Mouse (Mus musculus): ENCODE results near the gene Phf10. TPM values are rescaled to one million over a fixed set of nuclear protein-coding genes. Genes with fewer than 3 reads are reported as not detected.

Phf10 gene
- polyA plus RNA-seq (2014; fragmentation: Illumina TruSeq; extraction: RNeasy Lipid Tissue Mini Kit (QIAGEN cat#74804); ENCODE audit: low read depth, low replicate concordance): 49.5 TPM

DNA sequence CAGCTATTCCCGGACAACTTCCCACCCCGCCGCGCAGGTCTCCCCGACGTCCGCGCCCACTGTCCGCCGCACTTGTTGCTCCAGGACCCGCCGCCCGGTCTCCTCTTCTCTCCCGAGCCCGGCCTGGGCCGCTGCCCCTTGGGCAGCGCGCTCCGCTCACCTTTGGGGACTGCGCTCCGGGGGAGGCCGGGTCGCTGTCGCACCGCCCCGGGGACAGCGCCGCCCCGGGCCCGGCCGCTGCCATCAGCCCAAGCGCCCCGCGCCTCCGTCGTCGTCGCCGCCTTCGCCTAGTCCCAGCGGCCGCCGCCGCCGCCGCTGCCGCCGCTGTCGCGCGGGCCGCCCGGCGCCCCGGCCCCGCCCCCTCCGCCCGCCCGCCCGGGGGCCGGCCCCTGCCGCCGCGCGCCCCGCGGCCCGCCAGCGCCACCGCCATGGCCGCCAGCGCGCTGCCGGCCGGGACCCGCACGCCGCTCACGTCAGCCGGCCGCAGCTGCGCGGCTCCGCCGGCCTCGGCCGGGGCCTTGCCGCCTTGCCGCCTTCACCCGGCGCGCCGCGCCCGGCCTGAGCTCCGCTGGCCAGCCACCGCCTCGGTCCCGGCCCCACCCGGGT, at the start of gene Phf10:
Gene Phf10, minus strand, starts transcription at position 323 of the 606 bp plus-strand sequence.

DNA sequence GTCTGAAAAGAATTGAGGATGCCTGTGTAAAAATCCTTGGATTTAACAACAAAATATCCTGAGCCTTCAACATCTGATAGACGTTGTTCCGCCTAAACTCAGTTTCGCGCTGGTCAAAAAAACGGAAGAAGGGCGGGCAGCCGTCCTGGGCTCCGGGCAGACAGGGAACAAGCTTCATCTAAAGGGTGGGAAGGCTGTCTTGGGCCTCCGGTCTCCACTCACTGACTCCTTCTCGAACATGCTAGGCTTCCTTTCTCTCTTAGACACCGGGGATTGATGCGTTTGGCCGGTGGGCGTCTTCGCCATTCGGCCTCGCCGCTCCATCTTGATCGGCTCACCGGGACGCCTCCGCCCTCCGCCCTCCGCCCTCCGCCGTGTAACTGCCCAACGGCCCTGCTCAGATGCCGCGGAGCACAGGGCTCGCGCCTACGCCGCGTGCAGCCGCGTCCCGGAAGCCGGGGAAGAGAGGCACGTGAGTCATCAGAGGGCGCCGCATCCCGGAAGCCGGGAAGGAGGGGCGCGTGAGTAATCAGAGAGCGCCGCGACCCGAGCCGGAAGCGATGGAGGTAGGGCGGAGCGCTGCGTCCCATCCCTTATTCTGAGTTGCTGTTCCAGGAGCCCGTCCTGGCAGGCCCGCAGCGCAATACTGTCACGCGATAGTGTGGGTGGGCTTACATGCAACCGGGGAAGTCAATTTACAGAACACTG, 48.8 kb upstream of the Phf10 start, which contains the start of gene Gm3435:
Gene Gm3435, plus strand, starts transcription at position 471 of the 708 bp plus-strand sequence.

DNA sequence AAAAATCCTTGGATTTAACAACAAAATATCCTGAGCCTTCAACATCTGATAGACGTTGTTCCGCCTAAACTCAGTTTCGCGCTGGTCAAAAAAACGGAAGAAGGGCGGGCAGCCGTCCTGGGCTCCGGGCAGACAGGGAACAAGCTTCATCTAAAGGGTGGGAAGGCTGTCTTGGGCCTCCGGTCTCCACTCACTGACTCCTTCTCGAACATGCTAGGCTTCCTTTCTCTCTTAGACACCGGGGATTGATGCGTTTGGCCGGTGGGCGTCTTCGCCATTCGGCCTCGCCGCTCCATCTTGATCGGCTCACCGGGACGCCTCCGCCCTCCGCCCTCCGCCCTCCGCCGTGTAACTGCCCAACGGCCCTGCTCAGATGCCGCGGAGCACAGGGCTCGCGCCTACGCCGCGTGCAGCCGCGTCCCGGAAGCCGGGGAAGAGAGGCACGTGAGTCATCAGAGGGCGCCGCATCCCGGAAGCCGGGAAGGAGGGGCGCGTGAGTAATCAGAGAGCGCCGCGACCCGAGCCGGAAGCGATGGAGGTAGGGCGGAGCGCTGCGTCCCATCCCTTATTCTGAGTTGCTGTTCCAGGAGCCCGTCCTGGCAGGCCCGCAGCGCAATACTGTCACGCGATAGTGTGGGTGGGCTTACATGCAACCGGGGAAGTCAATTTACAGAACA, 17.4 kb upstream of the Phf10 start, which contains the start of the genes 9030025P20Rik and Gm3417:
Gene 9030025P20Rik, plus strand, starts transcription at position 107 of the 677 bp plus-strand sequence.
Gene Gm3417, minus strand, starts transcription at position 429 of the 677 bp plus-strand sequence.

DNA sequence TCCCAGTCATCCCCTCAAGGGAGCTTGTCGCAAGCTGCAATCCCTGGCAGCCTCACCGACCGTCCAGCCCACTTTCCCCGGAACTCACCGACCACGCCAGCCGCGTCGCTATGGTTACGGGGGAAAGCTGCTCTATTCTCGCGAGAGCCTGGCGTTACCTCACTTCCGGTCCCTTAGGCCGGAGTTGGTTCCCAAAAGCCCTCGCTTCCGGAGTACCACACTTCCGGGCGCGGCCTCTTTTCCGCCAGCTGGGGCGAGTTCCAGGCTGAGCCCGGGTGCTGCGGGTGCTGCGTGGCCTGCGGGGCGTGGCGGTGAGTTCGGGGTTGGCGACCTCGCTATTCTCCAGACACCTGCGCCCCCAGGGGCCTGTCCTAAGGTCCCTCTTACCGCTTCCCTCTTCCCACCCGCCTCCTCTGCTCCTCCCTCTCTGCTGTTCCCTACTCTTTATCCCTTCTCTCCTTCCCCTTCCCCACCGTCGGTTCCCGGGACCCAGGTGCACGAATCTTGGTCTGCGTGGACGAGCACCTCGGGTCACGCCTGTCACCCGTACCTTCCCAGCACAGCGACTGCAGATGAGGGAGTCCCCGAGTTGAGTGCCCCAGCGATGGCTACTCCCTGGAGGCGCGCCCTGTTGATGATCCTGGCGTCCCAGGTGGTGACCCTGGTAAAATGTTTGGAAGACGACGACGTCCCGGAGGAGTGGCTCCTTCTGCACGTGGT, 17.9 kb downstream of the Phf10 start, which contains the start of the genes Wdr27 and 1600012H06Rik:
Gene Wdr27, minus strand, starts transcription at position 150 of the 720 bp plus-strand sequence.
Gene 1600012H06Rik, plus strand, starts transcription at position 176 of the 720 bp plus-strand sequence.

Other genes with a start within 250 kb of the Phf10 start
- 1.2 TPM for gene Wdr27, start 18.1 kb downstream of the Phf10 start, polyA plus RNA-seq (2014; fragmentation: Illumina TruSeq; extraction: RNeasy Lipid Tissue Mini Kit (QIAGEN cat#74804); ENCODE audit: low read depth, low replicate concordance)
- gene 1600012H06Rik, start 18.1 kb downstream of the Phf10 start, polyA plus RNA-seq (2014; fragmentation: Illumina TruSeq; extraction: RNeasy Lipid Tissue Mini Kit (QIAGEN cat#74804); ENCODE audit: low read depth, low replicate concordance): 16.8 TPM
- gene 9030025P20Rik, start 17.2 kb upstream of the Phf10 start, polyA plus RNA-seq (2014; fragmentation: Illumina TruSeq; extraction: RNeasy Lipid Tissue Mini Kit (QIAGEN cat#74804); ENCODE audit: low read depth, low replicate concordance): 6.4 TPM
- gene Gm3417, start 17.5 kb upstream of the Phf10 start, polyA plus RNA-seq (2014; fragmentation: Illumina TruSeq; extraction: RNeasy Lipid Tissue Mini Kit (QIAGEN cat#74804); ENCODE audit: low read depth, low replicate concordance): not detected
- gene Gm3435, start 48.9 kb upstream of the Phf10 start, polyA plus RNA-seq (2014; fragmentation: Illumina TruSeq; extraction: RNeasy Lipid Tissue Mini Kit (QIAGEN cat#74804); ENCODE audit: low read depth, low replicate concordance): 3.4 TPM
- gene Ermard, start 79.9 kb upstream of the Phf10 start, polyA plus RNA-seq (2014; fragmentation: Illumina TruSeq; extraction: RNeasy Lipid Tissue Mini Kit (QIAGEN cat#74804); ENCODE audit: low read depth, low replicate concordance): 34.4 TPM
- gene Tcte3, start 80.2 kb upstream of the Phf10 start, polyA plus RNA-seq (2014; fragmentation: Illumina TruSeq; extraction: RNeasy Lipid Tissue Mini Kit (QIAGEN cat#74804); ENCODE audit: low read depth, low replicate concordance): not detected
- 0.52 TPM for gene Gm3448, start 80.3 kb upstream of the Phf10 start, polyA plus RNA-seq (2014; fragmentation: Illumina TruSeq; extraction: RNeasy Lipid Tissue Mini Kit (QIAGEN cat#74804); ENCODE audit: low read depth, low replicate concordance)

All from heart, adult 10 weeks (tissue).